Mouse (Mus musculus) forebrain, embryonic 11.5 days (tissue): ENCODE measurements around the gene Nrbp1. TPM values are rescaled to one million over a fixed set of nuclear protein-coding genes. Genes with fewer than 3 reads are reported as not detected.

Experiments
- ATAC-seq: fragments of 200-750 bp; cut with Nextera tagmentation; replicated peaks from 2 replicates; pipeline ENCODE4 v1.8.0; 2017; ENCODE audit warnings: moderate TSS enrichment; ENCODE audit not compliant: low FRiP score
- DNase-seq: peaks from one replicate; pipeline ENCODE4 v3.0.0-alpha.2; 2017; ENCODE audit warnings: low spot score
- H3K27ac ChIP-seq: fragments of 300-500 bp; sonication (generic); 2 replicates; pipeline ENCODE4 v1.5.1; 2014; ENCODE audit warnings: low read depth, low read length
- H3K27me3 ChIP-seq: fragments of 300-500 bp; sonication (generic); 2 replicates; pipeline ENCODE4 v1.6.1; 2014; ENCODE audit warnings: mild to moderate bottlenecking, low read length, mixed read lengths; ENCODE audit not compliant: control insufficient read depth, insufficient read depth
- H3K36me3 ChIP-seq: fragments of 300-500 bp; sonication (generic); 2 replicates; pipeline ENCODE4 v1.6.1; 2014; ENCODE audit warnings: mild to moderate bottlenecking, low read length, moderate library complexity, mixed read lengths; ENCODE audit not compliant: control insufficient read depth, insufficient read depth
- H3K4me1 ChIP-seq: fragments of 300-500 bp; sonication (generic); replicated peaks from 2 replicates; pipeline ENCODE4 v1.6.1; 2014; ENCODE audit warnings: low read length, mixed read lengths; ENCODE audit not compliant: control insufficient read depth, insufficient read depth
- H3K4me2 ChIP-seq: fragments of 300-500 bp; sonication (generic); 2 replicates; pipeline ENCODE4 v1.6.1; 2014; ENCODE audit warnings: low read depth, mild to moderate bottlenecking, low read length, moderate library complexity, mixed read lengths; ENCODE audit not compliant: severe bottlenecking
- H3K4me3 ChIP-seq: fragments of 300-500 bp; sonication (generic); 2 replicates; pipeline ENCODE4 v1.5.1; 2014; ENCODE audit warnings: low read depth, low read length
- H3K9ac ChIP-seq: fragments of 300-500 bp; sonication (generic); 2 replicates; pipeline ENCODE4 v1.6.1; 2014; ENCODE audit warnings: low read length
- H3K9me3 ChIP-seq: fragments of 300-500 bp; sonication (generic); 2 replicates; pipeline ENCODE4 v1.6.1; 2016; ENCODE audit warnings: low read length, mixed read lengths; ENCODE audit not compliant: control insufficient read depth
- WGBS: fragments of 180-500 bp; shearing (Covaris S2); extraction: QIAGEN DNeasy Blood & Tissue Kit; methylation state at CpG from one replicate; pipeline ENCODE4 v1.1.7; 2014; 5-methylcytosine and 5-hydroxymethylcytosine counted together
- polyA plus RNA-seq: library from polyadenylated mRNA; unstranded; fragments of >200 nt; fragmentation: Nextera tagmentation; extraction: Ambion mirVana; gene quantifications from 2 replicates; pipeline ENCODE4 v1.2.1, GENCODE M21; 2014

The Nrbp1 gene
- 145 and 155 TPM in 2 replicates for polyA plus RNA-seq

DNA sequence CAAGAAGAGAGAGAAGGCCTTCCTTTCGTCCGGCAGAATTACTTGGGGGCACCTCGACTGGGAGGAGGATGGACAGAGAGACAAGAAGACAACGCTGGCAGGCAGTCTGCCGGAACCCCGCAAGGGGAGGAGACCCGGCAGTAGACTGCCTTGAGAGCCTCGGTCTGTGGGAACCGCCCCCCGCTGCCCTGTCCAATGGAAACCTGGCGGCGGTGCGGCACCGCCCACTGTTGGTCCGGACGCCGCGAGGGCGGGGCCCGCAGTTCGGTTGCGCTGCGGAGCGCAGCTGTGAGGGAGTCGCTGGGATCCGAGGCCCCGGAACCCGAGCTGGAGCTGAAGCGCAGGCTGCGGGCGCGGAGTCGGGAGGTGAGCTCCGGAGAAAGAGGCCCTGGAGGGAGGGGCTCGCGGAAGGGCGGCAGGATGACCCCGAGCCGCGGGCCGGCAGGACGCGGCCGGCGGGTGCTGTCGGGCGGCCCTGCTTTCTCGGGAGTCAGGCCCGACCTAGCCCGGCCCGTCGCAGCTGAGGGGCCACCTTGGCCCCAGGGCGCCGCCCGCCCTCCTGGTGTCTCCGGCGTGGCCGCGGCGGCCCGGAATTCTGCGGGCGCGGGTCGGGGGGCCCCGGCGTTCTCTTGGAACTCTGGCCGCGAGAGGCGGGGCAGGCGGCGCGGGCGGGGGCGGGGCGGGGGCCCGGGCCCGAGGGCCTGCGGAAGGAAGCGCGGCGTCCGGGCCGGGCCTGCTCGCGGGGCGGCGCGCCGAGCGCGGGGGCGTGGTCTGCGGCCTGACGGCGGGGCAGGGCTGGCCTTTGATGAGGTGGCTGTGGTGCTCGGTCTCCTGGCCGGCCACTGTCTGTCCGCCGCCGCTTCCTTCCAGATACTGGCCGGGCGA, at the start of gene Nrbp1, which contains the start of gene Gm9970:
TSS of gene Nrbp1 (plus strand) at position 228 of the 885 bp plus-strand sequence.
TSS of gene Gm9970 (minus strand) at position 596 of the 885 bp plus-strand sequence.
- H3K4me1 ChIP-seq = peaks cover 7% of the 10 kb centered on the region; the same call in 1 of the 2 replicates
- H3K36me3 ChIP-seq = peaks cover 10% of the 10 kb centered on the region; the same call in 1 of the 2 replicates
- no peaks in the 10 kb centered on the region for H3K9me3 ChIP-seq
- whole genome bisulfite sequencing = under 1% methylated on average over 71 of the region's 103 CpGs
- peak within 1 kb of the TSS; percentile 84 for H3K4me2 ChIP-seq
- H3K4me3 ChIP-seq = peak within 1 kb of the TSS; percentile 94
- ATAC-seq = peak; percentile 99
- no peaks in the 10 kb centered on the region for H3K27me3 ChIP-seq
- peak within 1 kb of the TSS; percentile 94 for H3K9ac ChIP-seq
- peak within 1 kb of the TSS; percentile 94 for H3K27ac ChIP-seq
- DNase-seq = peak; percentile 97

DNA sequence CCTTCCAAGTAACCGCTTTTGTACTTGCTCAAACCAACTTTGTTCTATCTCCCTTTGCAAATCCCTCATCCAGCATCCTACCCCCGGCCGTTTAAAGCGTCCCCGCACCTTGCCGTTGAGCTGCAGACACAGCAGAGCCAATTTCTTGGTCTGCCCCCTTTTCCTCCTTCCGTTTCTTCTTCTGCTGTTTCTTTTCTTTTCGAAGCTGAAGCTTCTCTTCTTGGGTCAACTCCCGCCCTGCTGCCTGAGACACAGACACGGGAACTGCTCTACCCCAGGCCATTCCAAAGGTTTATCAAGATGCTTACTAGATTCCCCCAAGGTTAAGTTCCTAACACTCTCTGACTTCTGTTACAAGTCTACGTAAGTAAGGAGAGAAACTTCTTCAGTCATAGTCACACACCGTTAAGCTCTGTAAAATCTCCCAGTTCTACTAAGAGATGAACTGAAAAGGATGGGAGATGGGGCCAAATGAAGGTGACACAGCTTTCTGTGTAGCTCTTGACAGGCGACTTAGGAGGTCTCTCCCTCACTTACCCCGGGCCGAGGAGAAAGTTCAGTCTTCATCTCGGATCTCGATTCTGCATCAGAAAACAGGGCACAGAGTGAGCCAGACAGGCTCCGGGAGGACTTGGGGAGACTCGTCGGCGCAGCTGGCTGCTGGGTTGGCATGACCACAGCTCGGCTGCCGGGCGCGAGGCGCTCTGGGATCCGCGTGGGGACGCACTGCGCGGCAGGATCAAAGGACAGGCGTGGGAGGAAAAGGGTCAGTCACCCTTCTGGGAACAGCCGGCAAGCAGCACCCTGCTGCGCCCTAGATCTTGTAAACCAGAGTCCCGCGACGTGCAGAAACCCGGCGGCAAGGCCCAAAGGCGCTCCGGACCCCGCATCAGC, 48.4 kb upstream of the Nrbp1 start:
- Histone ChIP-seq H3K36me3 (peaks cover 15% of the 10 kb centered on the region; the same call in 1 of the 2 replicates), H3K27me3 (no peaks in the 10 kb centered on the region), H3K9me3 (no peaks in the 10 kb centered on the region), H3K27ac (peak overlapping the region; percentile 33; the same call in 1 of the 2 replicates), H3K4me2 (peak overlapping the region; percentile 53), H3K9ac (peak overlapping the region; percentile 74), H3K4me1 (0 out of 2 replicates have a peak, but pooled peaks cover 3% of the 10 kb centered on the region), H3K4me3 (peak overlapping the region; percentile 83)
- WGBS = 16% methylated on average over 42 of the region's 42 CpGs
- DNase-seq (no peak), ATAC-seq (no peak)

DNA sequence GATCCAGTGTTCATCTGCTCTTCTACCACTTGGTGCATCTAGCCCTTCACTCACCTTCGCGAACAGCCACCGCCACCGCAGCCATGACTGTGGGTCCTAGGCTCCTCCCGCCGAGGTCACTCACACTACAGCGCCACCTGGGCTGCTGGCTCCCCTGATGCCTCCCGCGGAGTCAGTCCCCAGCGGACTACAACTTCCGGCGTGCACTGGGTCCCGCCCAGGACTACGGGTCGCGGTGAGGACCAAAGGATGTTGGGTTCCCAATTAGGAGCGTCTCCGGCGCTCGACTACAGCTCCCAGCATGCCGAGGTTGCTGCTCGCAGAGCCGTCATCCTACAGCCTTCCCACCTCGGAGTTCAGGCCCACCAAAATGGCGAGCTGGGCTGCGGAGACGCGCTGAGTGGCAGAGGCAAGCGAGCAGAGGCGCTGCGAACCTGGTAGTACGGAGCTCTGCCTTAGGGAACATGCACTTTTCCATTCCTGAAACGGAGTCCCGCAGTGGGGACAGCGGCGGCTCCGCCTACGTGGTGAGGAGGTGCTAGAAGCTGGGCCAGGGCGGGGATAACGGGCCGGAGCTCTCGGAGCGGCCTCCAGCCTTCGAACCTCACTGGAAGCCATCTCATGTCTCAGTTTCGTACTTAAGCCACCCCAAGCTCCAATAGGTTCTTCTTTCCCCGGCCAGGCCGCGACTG, 47.6 kb upstream of the Nrbp1 start, which contains the start of the genes Snx17 and Eif2b4:
TSS of gene Snx17 (plus strand) at position 289 of the 692 bp plus-strand sequence.
TSS of gene Eif2b4 (minus strand) at position 492 of the 692 bp plus-strand sequence.
- ATAC-seq (peak; percentile 97), DNase-seq (peak; percentile 99)
- Histone ChIP-seq H3K27ac (peak within 1 kb of the TSS; percentile 58; the same call in 1 of the 2 replicates), H3K36me3 (peaks cover 16% of the 10 kb centered on the region; the same call in 1 of the 2 replicates), H3K4me3 (peak within 1 kb of the TSS; percentile 83), H3K27me3 (no peaks in the 10 kb centered on the region), H3K4me1 (0 out of 2 replicates have a peak, but pooled peaks cover 3% of the 10 kb centered on the region), H3K9me3 (no peaks in the 10 kb centered on the region), H3K9ac (peak within 1 kb of the TSS; percentile 74), H3K4me2 (peak within 1 kb of the TSS; percentile 77)
- WGBS = under 1% methylated on average over 48 of the region's 48 CpGs

DNA sequence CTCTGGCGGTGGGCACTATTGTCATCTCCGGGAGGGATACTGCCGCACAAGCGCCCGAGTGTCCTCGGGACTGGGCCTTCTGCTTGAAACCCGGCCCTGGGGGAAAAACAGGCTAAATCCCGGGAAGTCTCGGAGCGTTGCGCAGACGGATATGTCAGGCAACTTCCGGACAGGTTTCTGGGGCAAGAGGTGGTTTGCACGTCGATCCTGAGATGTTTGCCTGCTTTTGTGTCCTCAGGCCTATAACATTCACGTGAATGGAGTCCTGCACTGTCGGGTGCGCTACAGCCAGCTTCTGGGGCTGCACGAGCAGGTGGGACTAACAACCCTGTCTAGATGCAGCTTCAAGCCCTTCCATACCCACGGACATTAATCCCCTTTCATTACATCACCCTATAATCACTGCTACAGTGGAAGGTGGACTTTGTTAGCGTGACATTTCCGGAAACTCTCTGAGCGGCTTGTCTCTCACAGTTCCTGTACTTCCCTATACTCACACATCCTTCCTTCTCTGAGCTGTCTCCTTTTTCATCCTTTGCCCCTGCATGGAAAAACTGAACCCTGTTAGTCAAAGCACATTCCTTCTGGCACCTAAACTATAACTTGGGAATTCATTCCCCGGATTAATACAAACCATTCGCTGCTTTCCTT, 46.9 kb upstream of the Nrbp1 start:
- WGBS = 12% methylated on average over 25 of the region's 25 CpGs
- DNase-seq (no peak), ATAC-seq (no peak)
- Histone ChIP-seq H3K27me3 (no peaks in the 10 kb centered on the region), H3K36me3 (peaks cover 19% of the 10 kb centered on the region; the same call in 1 of the 2 replicates), H3K27ac (peak overlapping the region; percentile 58; the same call in 1 of the 2 replicates), H3K9ac (peak overlapping the region; percentile 74), H3K4me2 (peak overlapping the region; percentile 77), H3K9me3 (no peaks in the 10 kb centered on the region), H3K4me1 (0 out of 2 replicates have a peak, but pooled peaks cover 3% of the 10 kb centered on the region), H3K4me3 (peak overlapping the region; percentile 83)

DNA sequence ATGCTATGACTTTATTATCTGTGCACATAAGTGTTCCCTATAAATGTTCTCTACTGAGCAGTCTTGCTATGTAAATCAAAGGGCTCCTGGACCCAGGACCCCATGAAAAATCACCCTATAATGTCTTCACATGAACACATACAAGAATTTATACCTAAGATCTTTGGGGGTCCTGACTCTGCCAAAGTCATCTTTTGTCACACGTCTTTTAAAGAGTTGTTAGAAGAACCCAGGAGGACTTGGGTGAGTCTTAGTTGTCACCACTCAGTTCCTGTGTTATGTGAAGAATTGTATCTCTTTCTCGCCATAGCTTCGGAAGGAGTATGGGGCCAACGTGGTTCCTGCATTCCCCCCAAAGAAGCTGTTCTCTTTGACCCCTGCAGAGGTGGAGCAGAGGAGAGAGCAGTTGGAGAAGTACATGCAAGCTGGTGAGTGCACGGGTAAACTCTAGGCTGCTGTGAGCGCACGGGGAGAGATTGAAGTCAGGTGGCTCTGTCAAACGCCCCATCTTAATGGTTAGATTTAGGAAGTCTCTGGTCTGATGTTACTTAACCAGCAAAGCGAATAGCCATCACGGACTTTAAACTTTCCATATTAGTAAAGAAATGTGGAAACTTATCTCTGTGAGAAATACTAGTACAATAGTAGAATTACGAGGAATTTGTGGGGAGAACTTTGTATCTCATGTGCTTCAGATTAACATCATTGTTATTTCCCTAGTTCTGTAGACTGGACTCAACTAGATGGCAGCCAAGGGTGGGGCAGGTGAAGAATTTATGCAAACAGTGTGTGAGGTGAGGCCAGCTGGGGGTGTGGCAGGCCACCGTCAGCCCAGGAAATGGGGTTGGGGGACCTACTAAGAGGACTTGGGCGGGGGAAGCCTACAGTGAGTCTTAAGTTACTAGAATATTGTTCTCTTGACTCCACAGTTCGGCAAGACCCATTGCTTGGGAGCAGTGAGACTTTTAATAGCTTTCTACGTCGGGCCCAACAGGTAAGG, 45.9 kb upstream of the Nrbp1 start:
- Histone ChIP-seq H3K4me2 (peak overlapping the region; percentile 77; the same call in 1 of the 2 replicates), H3K4me1 (0 out of 2 replicates have a peak, but pooled peaks cover 3% of the 10 kb centered on the region), H3K4me3 (peak overlapping the region; percentile 83), H3K36me3 (peaks cover 22% of the 10 kb centered on the region; the same call in 1 of the 2 replicates), H3K9ac (no peak overlapping the region), H3K9me3 (no peaks in the 10 kb centered on the region), H3K27ac (no peak overlapping the region), H3K27me3 (no peaks in the 10 kb centered on the region)
- DNase-seq (no peak), ATAC-seq (no peak)
- WGBS = 94% methylated on average over 16 of the region's 16 CpGs

DNA sequence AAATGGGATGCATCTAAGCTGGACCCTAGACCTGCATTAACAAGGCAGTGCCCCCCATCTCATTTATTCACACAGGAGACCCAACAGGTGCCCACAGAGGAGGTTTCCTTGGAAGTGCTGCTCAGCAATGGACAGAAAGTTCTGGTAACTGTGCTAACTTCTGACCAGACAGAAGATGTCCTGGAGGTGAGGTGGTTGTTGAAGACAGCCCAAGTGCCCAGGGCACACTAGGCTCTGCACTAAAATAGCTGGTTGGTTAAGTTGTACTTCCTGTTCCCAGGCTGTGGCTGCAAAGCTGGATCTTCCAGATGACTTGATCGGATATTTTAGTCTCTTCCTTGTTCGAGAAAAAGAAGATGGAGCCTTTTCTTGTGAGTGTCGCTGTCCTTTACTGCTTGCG, 45.0 kb upstream of the Nrbp1 start:
- no peak for DNase-seq
- Histone ChIP-seq H3K36me3 (peaks cover 24% of the 10 kb centered on the region; the same call in 1 of the 2 replicates), H3K27ac (no peak overlapping the region), H3K4me3 (no peak overlapping the region), H3K27me3 (no peaks in the 10 kb centered on the region), H3K9ac (no peak overlapping the region), H3K9me3 (peaks cover 5% of the 10 kb centered on the region), H3K4me1 (peaks cover 5% of the 10 kb centered on the region; the same call in 1 of the 2 replicates), H3K4me2 (no peak overlapping the region)
- ATAC-seq = no peak
- 96% methylated on average over 4 of the region's 4 CpGs for WGBS
